Mouse (Mus musculus): ENCODE data around the gene Adck1.

DNA sequence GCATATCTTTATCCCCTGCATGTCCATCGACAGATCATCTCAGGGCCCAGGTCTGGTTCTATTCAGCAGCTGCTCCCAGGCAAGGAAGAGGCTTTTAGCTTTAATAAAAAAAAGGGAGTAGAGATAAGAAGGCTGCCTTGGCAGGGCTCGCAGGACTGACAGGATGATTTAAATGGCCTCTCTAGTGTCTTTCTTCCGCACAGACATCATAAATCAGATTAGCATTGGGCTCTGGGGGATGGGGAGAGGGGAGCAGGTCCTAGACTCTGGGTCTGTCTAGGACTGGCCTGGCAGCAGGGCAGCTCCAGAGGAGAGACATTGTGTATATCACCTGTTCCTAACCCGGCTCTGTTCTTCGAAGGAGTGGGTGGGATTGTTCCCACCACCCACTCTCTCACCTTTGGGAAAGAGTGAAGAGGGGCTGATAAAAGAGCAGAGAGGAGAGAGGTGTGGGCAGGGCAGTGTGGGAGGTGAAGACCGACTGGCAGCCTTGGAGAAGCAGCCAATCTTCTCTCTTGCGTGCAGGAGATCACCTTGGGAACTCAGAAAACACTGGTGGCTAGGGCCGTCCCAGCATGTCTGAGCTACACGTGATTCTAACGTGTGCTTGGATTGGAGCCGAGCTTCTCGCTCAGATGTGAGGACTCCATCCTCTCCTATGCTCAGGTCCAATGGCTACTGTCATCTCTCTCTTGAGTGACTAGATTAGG is 94.5 kb downstream of the Adck1 start:
- TF ChIP-seq CTCF (IDR thresholded peaks at IDR 0.05; ENCODE audit: low read depth, low read length) = no peak
- TF ChIP-seq EP300 (IDR thresholded peaks at IDR 0.05; ENCODE audit: insufficient read depth, low read depth, low read length) = no peak
- TF ChIP-seq POLR2A (IDR thresholded peaks at IDR 0.05; ENCODE audit: insufficient read depth, low read length) = no peak

Data from ES-Bruce4 (cell line).